Comparison of ENCODE assay signal across 13 mouse cellular contexts in genomic region chr13:43159429-43159828, GRCm38 (mm10). TPM values are rescaled to one million over a fixed set of nuclear protein-coding genes. Genes with fewer than 3 reads are reported as not detected.
DNase-seq lines count a peak whose midpoint lies in the region; ATAC-seq lines count a peak whose summit lies in the region.
"Had no signal": no experiment of that assay in that cellular context is flagged by ENCODE, and none has a peak within 500 bp of the region (broad histone marks: within the 10 kb centered on the region; RNA-seq: fewer than 3 reads in every experiment).

No protein-coding gene starts in this region.

- intact Hi-C loops in left cerebral cortex, postnatal 25 days (cut with DNase I), result no loop called here

- H3K9ac ChIP-seq in heart, embryonic 16.5 days (ENCODE audit: low read length), result no peak overlapping the region
- H3K9ac ChIP-seq in midbrain, embryonic 16.5 days (ENCODE audit: low read depth, low read length), result no peak overlapping the region
- H3K9ac ChIP-seq: hindbrain, embryonic 12.5 days had no signal

- H3K9me3 ChIP-seq in heart, embryonic 16.5 days (replicated peaks; ENCODE audit: control insufficient read depth, low read length), result no peaks in the 10 kb centered on the region
- no peaks in the 10 kb centered on the region for H3K9me3 ChIP-seq in midbrain, embryonic 16.5 days (replicated peaks; ENCODE audit: control insufficient read depth, low read length, poor library complexity, severe bottlenecking)
- H3K9me3 ChIP-seq: hindbrain, embryonic 12.5 days; megakaryocyte, embryonic 14.5 days had no signal

- DNase-seq in embryo, embryonic 10 days (ENCODE audit: low spot score), result peak; percentile 29
- DNase-seq in embryo, embryonic 9.5 days (ENCODE audit: extremely low spot score), result no peak
- peak; percentile 77 for DNase-seq in kidney, postnatal 10 days
- DNase-seq in mesoderm, embryonic 11.5 days (ENCODE audit: low read depth, low spot score), result peak; percentile 69
- no peak for DNase-seq in urinary bladder, postnatal 4 days (ENCODE audit: low spot score in 2 of 2)
- DNase-seq in left cerebral cortex, postnatal 25 days (ENCODE audit: low spot score in 2 of 2), result no peak
- DNase-seq: adrenal gland, postnatal 14 days; cerebellum, postnatal 14 days had no signal

- H3K4me1 ChIP-seq in heart, embryonic 16.5 days (ENCODE audit: control insufficient read depth, insufficient read depth, low read length), result peaks cover 13% of the 10 kb centered on the region
- H3K4me1 ChIP-seq in midbrain, embryonic 16.5 days (ENCODE audit: control insufficient read depth, insufficient read depth, low read length), result no peaks in the 10 kb centered on the region; the same call in 1 of the 2 replicates
- H3K4me1 ChIP-seq: hindbrain, embryonic 12.5 days had no signal

- peak overlapping the region; percentile 51 for H3K27ac ChIP-seq in heart, embryonic 16.5 days (ENCODE audit: low read length)
- no peak overlapping the region for H3K27ac ChIP-seq in midbrain, embryonic 16.5 days (ENCODE audit: low read length)
- H3K27ac ChIP-seq: hindbrain, embryonic 12.5 days had no signal

- WGBS in heart, embryonic 16.5 days, result 34% methylated on average over 3 of the region's 3 CpGs
- WGBS in midbrain, embryonic 16.5 days, result 85% methylated on average over 3 of the region's 3 CpGs

- no peak overlapping the region for H3K4me3 ChIP-seq in heart, embryonic 16.5 days (ENCODE audit: low read length)
- H3K4me3 ChIP-seq in midbrain, embryonic 16.5 days (ENCODE audit: low read depth, low read length), result no peak overlapping the region
- H3K4me3 ChIP-seq: hindbrain, embryonic 12.5 days; megakaryocyte, embryonic 14.5 days had no signal

- peak; percentile 81 for ATAC-seq in heart, embryonic 16.5 days (replicated peaks; ENCODE audit: extremely low read depth, insufficient read depth, low FRiP score)
- ATAC-seq in midbrain, embryonic 16.5 days, result no peak
- ATAC-seq: forebrain, embryonic 16.5 days had no signal

- H3K27me3 ChIP-seq in heart, embryonic 16.5 days (ENCODE audit: control insufficient read depth, insufficient read depth, low read length), result no peaks in the 10 kb centered on the region
- H3K27me3 ChIP-seq in midbrain, embryonic 16.5 days (ENCODE audit: control insufficient read depth, insufficient read depth, low read depth, low read length), result no peaks in the 10 kb centered on the region
- H3K27me3 ChIP-seq: hindbrain, embryonic 12.5 days; megakaryocyte, embryonic 14.5 days had no signal

- H3K4me2 ChIP-seq in heart, embryonic 16.5 days (ENCODE audit: low read depth, low read length), result no peak overlapping the region
- H3K4me2 ChIP-seq in midbrain, embryonic 16.5 days (ENCODE audit: low read length), result no peak overlapping the region
- H3K4me2 ChIP-seq: hindbrain, embryonic 12.5 days had no signal

- H3K36me3 ChIP-seq in heart, embryonic 16.5 days (ENCODE audit: control insufficient read depth, insufficient read depth), result peaks cover 17% of the 10 kb centered on the region
- peaks cover 5% of the 10 kb centered on the region; the same call in 1 of the 2 replicates for H3K36me3 ChIP-seq in midbrain, embryonic 16.5 days (ENCODE audit: control insufficient read depth, insufficient read depth, low read length)

RNA-seq across cellular contexts. Expression of gene Tbc1d7, which starts 11.9 kb away (rescaled TPM):
- 57.7 and 57.8 TPM in 2 replicates for polyA plus RNA-seq in heart, embryonic 16.5 days (2015; fragmentation: Nextera tagmentation; extraction: Ambion mirVana)
- polyA plus RNA-seq in midbrain, embryonic 16.5 days (2015; fragmentation: Nextera tagmentation; extraction: Ambion mirVana), result 84.0 and 91.8 TPM in 2 replicates
- total RNA-seq in left cerebral cortex, postnatal 25 days (2021), result 10 to 100 TPM; 33.0 to 34.5 TPM

Comparison
In these comparisons a context has a peak if more than half of its experiments do, and no peak if none do; other contexts are left out.
1. DNase-seq: peak in embryo, embryonic 10 days (single experiment), kidney, postnatal 10 days (single experiment) and mesoderm, embryonic 11.5 days (single experiment); none in embryo, embryonic 9.5 days (single experiment), urinary bladder, postnatal 4 days (0 of 2) and left cerebral cortex, postnatal 25 days (0 of 2).